Mouse (Mus musculus) brain, adult 2 months (tissue): ENCODE measurements around the gene 1700069L16Rik.

Source experiments
- DNase-seq: peaks from one replicate; pipeline ENCODE4 v3.0.0; 2011; ENCODE audit warnings: low read depth, low spot score

1700069L16Rik gene

DNA sequence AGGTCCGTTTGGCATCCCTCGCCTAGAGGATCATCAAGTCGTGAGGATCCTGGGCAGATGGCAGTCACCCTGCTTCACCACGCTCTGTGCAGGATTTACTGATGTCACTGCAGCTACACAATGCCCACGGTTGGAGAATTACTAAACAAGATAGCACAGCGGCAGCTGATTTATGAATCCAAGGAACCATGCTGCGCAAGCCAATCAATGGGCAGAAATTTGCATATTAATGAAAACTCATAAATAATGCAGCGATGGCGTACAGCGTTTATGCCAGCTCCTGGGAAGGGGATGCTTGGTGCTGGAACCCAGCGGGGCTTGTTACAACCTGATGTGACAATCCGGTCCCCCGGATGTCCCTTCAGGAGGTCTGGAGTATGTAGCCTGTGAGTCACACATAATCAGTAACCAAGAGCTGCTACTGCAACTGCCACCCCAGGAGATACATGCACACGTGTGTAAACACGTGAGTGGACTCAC lies 34.5 kb downstream of the 1700069L16Rik start:
- peak; percentile 62 for DNase-seq

- DNase-seq, result no peak
These were observed 37.1 kb downstream of the 1700069L16Rik start for GRCm38 (mm10) chr5:113687514-113687913.

- no peak for DNase-seq
These were observed 39.1 kb downstream of the 1700069L16Rik start for GRCm38 (mm10) chr5:113685471-113685870.

- peak; percentile 99 for DNase-seq
These were observed 41.3 kb downstream of the 1700069L16Rik start for GRCm38 (mm10) chr5:113683246-113683645.

DNA sequence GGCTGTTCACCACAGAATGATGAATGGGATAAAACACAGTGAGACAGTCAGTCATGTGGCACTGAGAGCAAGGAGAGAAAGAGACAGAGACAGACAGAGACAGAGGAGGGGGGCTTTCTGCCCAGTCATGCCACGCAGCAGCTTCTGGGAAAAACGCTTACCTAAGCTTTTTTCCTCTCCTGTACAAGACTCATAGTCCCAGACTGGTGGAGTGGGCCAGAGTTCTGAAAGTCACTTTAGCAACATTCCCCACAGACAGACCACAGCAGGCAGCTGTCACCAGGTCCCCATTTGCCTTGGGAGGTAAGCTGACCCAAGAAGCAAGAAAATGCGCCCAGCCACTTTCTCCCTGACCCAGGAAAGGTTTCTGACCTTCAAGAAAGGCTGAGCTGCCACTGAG lies 42.1 kb downstream of the 1700069L16Rik start:
- DNase-seq, result no peak

- DNase-seq, result no peak
These were observed 43.4 kb downstream of the 1700069L16Rik start for GRCm38 (mm10) chr5:113681219-113681618.

GRCm38 (mm10) chr5:113679509-113679908 lies 45.1 kb downstream of the 1700069L16Rik start:
- no peak for DNase-seq

- peak; percentile 99 for DNase-seq
These were observed 45.7 kb downstream of the 1700069L16Rik start for GRCm38 (mm10) chr5:113678743-113679452.

DNA sequence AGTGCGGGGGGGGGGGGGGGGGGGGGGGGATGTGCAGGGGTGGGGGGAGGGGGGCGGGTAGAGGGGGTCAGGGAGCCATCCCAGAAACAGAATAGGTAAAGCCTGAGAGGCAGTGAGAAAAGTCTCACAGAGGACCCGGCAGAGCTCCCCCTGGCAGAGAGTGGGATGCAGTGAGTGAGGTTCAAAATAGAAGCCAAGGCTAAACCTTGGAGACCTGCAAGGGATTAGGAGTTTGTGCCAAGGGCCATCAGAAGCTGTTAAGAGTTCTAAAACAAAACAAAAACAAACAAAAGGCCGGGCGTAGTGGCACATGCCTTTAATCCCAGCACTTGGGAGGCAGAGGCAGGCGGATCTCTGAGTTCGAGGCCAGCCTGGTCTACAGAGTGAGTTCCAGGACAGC lies 47.0 kb downstream of the 1700069L16Rik start:
- no peak for DNase-seq

GRCm38 (mm10) chr5:113674851-113675250 lies 49.7 kb downstream of the 1700069L16Rik start:
- DNase-seq, result peak; percentile 62

DNA sequence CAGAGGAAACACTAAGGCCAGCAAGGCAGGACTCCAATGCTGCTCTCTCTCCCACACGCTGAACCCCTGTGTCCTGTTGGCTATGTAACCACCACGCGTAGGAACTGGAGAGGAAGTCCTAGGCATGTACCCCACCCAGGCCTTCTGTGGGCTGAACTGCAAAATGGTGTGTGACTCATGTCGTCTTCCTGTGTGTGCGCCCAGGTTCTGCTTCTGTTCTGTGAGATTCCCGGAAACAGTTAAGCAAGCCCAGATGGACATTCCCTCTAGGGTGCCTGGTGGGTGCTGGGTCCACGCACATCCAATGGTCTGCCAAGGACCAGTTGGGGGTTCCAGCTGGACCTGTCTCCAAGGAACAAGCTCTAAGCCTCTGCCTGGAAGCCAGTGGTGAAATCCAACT lies 52.1 kb downstream of the 1700069L16Rik start:
- peak; percentile 60 for DNase-seq

GRCm38 (mm10) chr5:113670597-113670996 lies 54.0 kb downstream of the 1700069L16Rik start:
- no peak for DNase-seq

DNA sequence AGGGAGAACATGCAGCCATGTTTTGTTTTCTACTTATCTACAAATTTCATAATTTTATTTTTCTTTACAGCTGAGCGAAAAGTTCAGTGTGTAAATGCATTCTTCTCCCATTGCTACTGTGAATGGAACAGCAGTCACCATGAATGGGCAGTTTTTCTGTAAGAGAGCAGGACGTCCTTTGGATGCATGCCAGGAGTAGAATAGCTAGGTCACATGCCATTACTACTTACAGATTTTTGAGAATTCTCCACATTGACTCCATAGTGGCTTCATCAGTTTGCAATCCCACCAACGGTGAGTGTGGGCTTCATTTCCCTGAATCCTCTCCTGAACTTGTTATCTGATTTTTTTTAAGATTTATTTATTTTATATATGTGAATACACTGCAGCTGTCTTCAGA lies 54.5 kb downstream of the 1700069L16Rik start:
- DNase-seq, result no peak

DNA sequence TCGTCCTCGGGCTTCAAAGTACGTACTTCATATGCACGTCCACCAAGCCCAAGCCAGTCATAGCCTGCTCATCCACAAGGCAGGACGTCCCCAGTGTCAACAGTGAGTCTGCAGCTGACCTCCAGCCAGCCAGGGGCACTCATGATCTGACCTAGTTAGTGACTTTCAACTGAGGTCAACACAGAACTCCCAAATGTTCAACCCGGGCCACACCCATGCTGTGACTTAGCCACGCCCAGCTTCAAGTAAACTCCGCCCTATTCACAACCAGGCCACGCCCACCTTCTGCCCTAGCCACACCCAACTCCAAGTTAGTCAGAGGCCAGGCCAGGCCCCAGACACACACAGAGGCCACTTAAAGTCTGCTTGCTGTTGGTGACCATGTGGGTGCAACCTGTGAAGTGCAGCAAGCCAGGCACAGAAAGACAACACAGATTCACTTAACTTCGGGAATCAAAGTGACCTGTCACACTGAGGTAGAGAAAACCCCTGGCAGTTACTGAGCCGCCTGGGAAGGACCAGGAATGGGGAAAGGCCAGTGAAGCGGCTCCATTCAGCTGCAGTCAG lies 59.9 kb downstream of the 1700069L16Rik start:
- no peak for DNase-seq

DNA sequence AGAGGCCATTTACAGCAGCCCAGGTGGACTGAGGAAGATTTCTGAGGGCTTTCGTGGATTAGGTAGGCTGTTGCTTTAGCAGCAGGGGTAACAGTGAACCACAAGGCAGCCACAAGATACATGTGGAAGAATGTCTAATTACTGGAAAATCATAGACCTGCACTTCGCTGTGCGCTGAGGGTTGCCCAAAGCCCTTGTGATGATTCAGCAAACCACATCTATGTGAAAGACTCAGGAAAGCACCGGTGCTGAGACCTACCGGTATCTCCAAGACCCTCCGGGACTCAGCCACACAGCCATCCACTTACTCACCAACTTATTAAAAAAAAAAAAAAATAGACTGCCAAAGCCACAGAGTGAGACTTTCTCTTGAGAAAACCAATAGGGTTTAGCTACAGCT lies 60.4 kb downstream of the 1700069L16Rik start:
- DNase-seq, result no peak

GRCm38 (mm10) chr5:113660872-113661271 lies 63.7 kb downstream of the 1700069L16Rik start:
- no peak for DNase-seq

DNA sequence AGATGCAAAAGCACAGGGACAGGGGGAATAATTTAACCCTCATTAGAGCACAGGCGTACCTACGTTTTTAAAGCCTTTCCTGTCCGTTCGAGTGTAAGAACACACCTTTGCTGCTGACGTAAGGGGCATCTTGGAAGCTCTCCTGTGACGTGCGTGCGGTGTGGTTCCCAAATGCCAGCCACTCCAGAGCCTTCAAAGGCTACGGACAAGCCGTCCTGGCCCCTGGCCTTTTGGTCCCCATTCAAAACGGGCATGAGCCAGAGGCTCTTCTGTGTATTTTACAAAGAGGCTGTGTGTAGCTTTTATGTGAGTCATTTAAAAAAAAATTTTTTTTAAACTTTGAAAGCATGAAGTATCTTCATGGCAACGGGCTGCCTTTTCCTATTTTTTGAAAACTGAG lies 69.8 kb downstream of the 1700069L16Rik start:
- peak; percentile 42 for DNase-seq

DNA sequence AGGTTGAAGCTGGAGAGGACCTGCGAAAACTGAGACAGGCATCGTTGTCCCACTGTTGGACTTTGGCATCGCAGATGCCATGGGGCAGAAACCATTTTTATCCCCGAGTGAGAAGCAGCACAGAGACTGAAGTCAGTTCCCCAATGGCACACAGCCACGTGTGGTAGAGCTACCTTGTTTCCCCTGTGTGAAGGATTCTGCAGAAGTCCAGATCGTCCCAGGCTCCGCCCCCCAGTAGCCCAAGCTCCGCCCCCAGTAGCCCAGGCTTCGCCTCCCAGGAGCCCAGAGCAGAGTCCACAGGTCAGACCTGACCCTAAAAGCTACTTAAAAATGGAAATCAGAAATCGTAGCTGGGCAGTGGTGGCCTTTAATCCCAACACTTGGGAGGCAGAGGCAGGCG lies 70.4 kb downstream of the 1700069L16Rik start:
- no peak for DNase-seq

GRCm38 (mm10) chr5:113652215-113652614 lies 72.4 kb downstream of the 1700069L16Rik start:
- no peak for DNase-seq

DNA sequence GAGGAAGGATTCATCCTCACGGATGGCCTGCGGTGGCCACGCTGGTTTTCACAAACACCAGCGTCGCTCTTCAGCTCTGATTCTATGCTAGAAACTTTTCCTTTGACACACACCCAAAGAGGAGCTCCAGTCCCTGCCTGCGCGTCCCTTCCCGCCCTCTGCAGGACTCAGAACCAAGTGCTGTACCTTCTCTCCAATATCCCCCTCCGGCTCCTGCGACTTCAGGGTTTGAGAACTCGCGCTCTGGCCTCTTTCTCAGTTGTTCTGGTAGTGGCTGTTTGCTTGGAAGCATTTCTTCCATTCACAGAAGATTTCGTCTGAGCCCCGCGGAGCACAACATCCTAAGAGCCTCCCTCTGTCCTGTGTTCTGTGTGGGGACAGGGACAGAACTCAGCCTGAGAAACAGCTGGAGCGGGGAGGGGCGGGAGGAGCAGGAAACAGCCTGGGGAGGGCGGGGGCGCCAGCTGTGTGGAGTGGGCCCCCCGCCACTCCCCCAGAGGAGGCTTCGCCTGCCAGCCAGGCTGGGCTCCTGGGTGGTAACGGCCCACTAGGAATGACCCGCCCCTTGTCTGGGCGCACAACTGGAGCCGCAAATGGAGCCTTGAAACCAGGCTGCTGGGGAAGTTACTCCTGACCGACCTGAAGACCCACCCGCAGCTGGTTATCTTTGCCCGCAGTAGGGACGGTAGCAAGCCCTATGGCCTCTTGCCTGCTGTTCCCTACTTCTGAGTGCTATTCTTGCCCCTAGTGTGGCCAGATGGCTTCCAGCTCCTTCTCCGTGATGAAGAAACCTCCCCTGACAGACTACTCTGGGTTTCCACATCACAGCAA lies 74.3 kb downstream of the 1700069L16Rik start, which contains the start of gene Cmklr1:
Gene Cmklr1, minus strand, starts transcription at position 392 of the 831 bp plus-strand sequence.
- no peak for DNase-seq

- DNase-seq, result no peak
These were observed 75.8 kb downstream of the 1700069L16Rik start for GRCm38 (mm10) chr5:113648647-113649211.

DNA sequence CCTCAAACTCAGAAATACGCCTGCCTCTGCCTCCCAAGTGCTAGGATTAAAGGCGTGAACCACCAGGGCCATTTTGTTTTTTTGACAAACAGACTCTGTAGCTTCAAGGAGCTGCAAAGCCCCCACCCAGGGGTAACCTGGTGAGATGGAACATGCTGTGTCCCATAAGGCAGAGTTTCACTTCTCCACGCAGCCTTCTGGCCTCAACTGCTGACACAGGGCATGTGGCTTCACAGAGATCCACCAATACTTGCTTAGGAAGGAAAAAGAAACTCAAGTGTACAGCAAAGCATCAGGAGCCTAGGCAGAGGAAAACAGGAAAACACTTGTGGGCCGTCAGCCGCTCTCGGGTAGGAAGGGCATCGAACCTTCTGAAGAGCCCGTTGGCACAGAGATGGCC lies 77.4 kb downstream of the 1700069L16Rik start:
- DNase-seq, result peak; percentile 52
